Mouse (Mus musculus) kidney, postnatal 14 days (tissue): ENCODE measurements at regions not wholly inside any gene's neighbourhood (a gene's known extent, or its start where the extent isn't known, plus 50 kb on each side); places are given as distances from the start of the nearest gene placed in this dataset.

Source experiments
- DNase-seq: peaks from one replicate; pipeline ENCODE4 v3.0.0; 2022; ENCODE audit warnings: mixed read lengths

DNA sequence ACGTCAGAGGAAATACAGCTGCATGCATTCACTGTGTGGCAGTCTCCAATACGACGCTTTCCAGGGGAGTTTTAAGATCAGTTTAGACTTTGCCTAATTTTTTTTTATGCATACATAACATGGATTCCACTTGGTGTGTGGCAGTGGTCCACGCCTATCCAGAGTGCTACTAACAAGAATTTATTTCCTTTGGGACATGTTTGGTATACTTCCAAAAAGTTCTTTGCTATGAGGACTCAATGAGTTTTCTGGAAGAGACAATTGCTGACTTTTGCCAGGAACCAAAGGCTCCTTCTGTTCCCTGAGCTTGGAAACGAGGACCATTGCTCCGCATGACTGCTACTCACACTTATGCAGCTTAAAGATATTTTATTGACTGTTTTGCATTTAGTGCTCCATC is 59.2 kb downstream of the Marcks start:
- DNase-seq = peak; percentile 14

GRCm38 (mm10) chr10:37078439-37078838 is 60.3 kb downstream of the Marcks start:
- peak; percentile 93 for DNase-seq

GRCm38 (mm10) chr10:37077741-37078140 is 61.0 kb downstream of the Marcks start:
- DNase-seq = no peak

DNA sequence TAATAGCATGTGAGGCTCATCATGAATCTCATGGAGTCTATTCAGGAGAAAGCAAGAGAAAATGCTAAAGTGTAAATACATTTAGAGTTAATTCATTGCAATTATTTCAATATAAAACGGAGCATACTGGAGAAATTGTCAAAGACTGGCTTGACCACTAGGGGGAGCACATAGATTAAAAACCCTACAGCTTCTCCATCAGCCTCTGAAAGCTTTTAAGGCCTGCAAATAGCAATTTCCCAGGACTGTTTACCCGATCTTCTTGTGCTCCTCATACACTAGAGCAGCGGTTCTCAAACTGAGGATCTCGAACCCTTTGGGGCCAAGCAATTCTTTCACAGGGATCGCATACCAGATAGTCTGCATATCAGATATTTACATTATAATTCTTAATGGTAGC is 65.9 kb downstream of the Marcks start:
- peak; percentile 75 for DNase-seq

DNA sequence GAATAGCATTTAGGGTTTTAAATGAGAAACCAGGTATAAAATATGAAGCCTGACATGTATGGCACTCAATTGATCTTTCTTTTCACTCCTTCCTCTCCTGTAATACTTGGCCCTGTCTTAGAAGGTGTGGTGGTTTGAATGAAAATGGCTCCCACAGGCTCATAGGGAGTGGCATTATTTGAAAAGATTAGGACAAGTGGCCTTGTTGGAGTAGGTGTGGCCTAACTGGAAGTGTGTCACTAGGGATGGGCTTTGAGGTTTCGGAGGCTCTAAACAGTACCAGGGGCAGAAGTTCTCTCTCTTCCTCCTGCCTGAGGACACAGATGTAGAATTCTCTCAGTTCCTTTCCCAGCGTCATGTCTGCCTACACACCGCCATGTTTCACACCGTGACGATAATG is 66.7 kb downstream of the Marcks start:
- DNase-seq = no peak

GRCm38 (mm10) chr10:37071420-37071819 is 67.3 kb downstream of the Marcks start:
- no peak for DNase-seq
